ENCODE assay signal across 8 mouse cellular contexts in the genomic region with DNA sequence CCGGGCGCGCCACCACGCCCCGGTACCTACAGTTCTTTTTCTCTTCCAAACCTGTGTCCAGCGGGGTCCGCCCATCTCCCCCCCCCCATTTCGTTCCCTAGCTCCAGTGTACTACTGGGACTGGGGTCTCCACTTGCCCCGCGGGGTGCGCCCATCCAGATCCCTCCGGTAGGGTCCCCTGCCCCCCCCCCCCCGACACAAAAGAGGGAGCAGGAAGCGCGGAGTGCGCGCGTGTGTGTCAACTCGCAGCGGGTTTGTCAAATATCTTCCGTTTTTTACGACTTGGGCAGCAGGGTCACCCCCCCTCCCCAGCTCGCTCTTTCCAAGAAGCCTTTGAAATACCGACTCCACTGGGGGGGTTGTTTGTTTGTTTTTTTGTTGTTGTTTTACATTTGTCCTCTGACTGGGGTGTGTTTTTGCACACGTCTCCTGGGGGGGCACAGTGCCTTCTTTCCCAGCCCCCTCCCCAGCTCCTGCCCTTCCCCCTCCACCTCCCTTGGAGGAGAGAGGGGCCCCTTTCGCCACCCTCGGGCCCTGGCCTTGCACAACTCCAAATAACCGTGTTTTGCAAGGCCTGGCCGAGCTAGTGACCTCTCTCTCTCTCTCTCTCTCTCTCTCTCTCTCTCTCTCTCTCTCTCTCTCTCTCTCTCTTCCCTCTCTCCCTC. TPM values are rescaled to one million over a fixed set of nuclear protein-coding genes. Genes with fewer than 3 reads are reported as not detected.
DNase-seq lines count a peak whose midpoint lies in the region; ATAC-seq and TF ChIP-seq lines count a peak whose summit lies in the region.

No protein-coding gene starts in this region.

- intact Hi-C loops in left cerebral cortex, adult 2 months (cut with DNase I), result no loop called here

- H3K4me1 ChIP-seq in heart, embryonic 15.5 days (replicated peaks), result peaks cover 54% of the 10 kb centered on the region
- H3K4me1 ChIP-seq in liver, adult 2 months (ENCODE audit: control insufficient read depth, insufficient read depth, low read length), result peaks cover 10% of the 10 kb centered on the region
- H3K4me1 ChIP-seq in midbrain, embryonic 16.5 days (ENCODE audit: control insufficient read depth, insufficient read depth, low read length), result peaks cover 24% of the 10 kb centered on the region

- H3K79me2 ChIP-seq in liver, adult 2 months (ENCODE audit: control insufficient read depth, insufficient read depth, low read length), result no peaks in the 10 kb centered on the region

- peaks cover 5% of the 10 kb centered on the region for H3K27me3 ChIP-seq in heart, embryonic 15.5 days
- no peaks in the 10 kb centered on the region for H3K27me3 ChIP-seq in liver, adult 2 months (ENCODE audit: control insufficient read depth, insufficient read depth, low read length)
- peaks cover 4% of the 10 kb centered on the region; the same call in 1 of the 2 replicates for H3K27me3 ChIP-seq in midbrain, embryonic 16.5 days (ENCODE audit: control insufficient read depth, insufficient read depth, low read depth, low read length)

- DNase-seq in left cerebral cortex, adult 2 months (ENCODE audit: extremely low spot score in 1 of 2, low spot score in 2 of 2), result no peak
- no peak for DNase-seq in left cerebral cortex, adult 11 months (ENCODE audit: low spot score)
- peak; percentile 62 for DNase-seq in brain, embryonic 14.5 days (ENCODE audit: low read depth)
- DNase-seq in liver, adult 2 months (ENCODE audit: extremely low read depth, low read depth, low spot score), result peak; percentile 54
- no peak for DNase-seq in urinary bladder, postnatal 36 days (ENCODE audit: low spot score in 2 of 2)
- DNase-seq in frontal cortex, postnatal 14 days (ENCODE audit: low spot score in 2 of 2), result no peak

- H3K9ac ChIP-seq in heart, embryonic 15.5 days, result peak overlapping the region; percentile 92
- H3K9ac ChIP-seq in liver, adult 2 months (ENCODE audit: low read depth, low read length), result peak overlapping the region; percentile 87
- peak overlapping the region; percentile 90 for H3K9ac ChIP-seq in midbrain, embryonic 16.5 days (ENCODE audit: low read depth, low read length)

- H3K36me3 ChIP-seq in heart, embryonic 15.5 days, result peaks cover 12% of the 10 kb centered on the region
- no peaks in the 10 kb centered on the region for H3K36me3 ChIP-seq in liver, adult 2 months (ENCODE audit: control insufficient read depth, insufficient read depth, low read length)
- peaks cover 9% of the 10 kb centered on the region for H3K36me3 ChIP-seq in midbrain, embryonic 16.5 days (ENCODE audit: control insufficient read depth, insufficient read depth, low read length)

- no peak for TF ChIP-seq POLR2A in brain, embryonic 14.5 days (IDR thresholded peaks at IDR 0.05; ENCODE audit: borderline replicate concordance, extremely low read depth, insufficient read depth, insufficient read length, poor library complexity, severe bottlenecking)
- TF ChIP-seq POLR2A in liver, adult 2 months (IDR thresholded peaks at IDR 0.05; ENCODE audit: extremely low read depth, insufficient read depth, low read length), result no peak

- peak overlapping the region; percentile 95 for H3K27ac ChIP-seq in left cerebral cortex, adult 2 months
- peak overlapping the region; percentile 95 for H3K27ac ChIP-seq in heart, embryonic 15.5 days
- H3K27ac ChIP-seq in liver, adult 2 months (replicated peaks; ENCODE audit: insufficient read depth, low read depth, low read length), result no peak overlapping the region
- H3K27ac ChIP-seq in midbrain, embryonic 16.5 days (ENCODE audit: low read length), result peak overlapping the region; percentile 91

- peak overlapping the region; percentile 80 for H3K4me2 ChIP-seq in heart, embryonic 15.5 days
- H3K4me2 ChIP-seq in midbrain, embryonic 16.5 days (ENCODE audit: low read length), result peak overlapping the region; percentile 93

- no peak for ATAC-seq in heart, embryonic 15.5 days (replicated peaks; ENCODE audit: insufficient number of reproducible peaks, insufficient read depth, low FRiP score, low read depth)
- ATAC-seq in midbrain, embryonic 16.5 days, result no peak

- H3K9me3 ChIP-seq in heart, embryonic 15.5 days (replicated peaks), result no peaks in the 10 kb centered on the region
- no peaks in the 10 kb centered on the region for H3K9me3 ChIP-seq in midbrain, embryonic 16.5 days (replicated peaks; ENCODE audit: control insufficient read depth, low read length, poor library complexity, severe bottlenecking)

- peak overlapping the region; percentile 79 for H3K4me3 ChIP-seq in left cerebral cortex, adult 2 months
- peak overlapping the region; percentile 83 for H3K4me3 ChIP-seq in heart, embryonic 15.5 days
- H3K4me3 ChIP-seq in liver, adult 2 months (ENCODE audit: insufficient read depth, low read depth, low read length), result peak overlapping the region; percentile 88
- peak overlapping the region; percentile 100 for H3K4me3 ChIP-seq in midbrain, embryonic 16.5 days (ENCODE audit: low read depth, low read length)

- TF ChIP-seq CTCF in left cerebral cortex, adult 2 months (IDR thresholded peaks at IDR 0.05), result no peak
- no peak for TF ChIP-seq CTCF in brain, embryonic 14.5 days (IDR thresholded peaks at IDR 0.05; ENCODE audit: borderline replicate concordance, extremely low read depth, insufficient read depth, insufficient read length)
- no peak for TF ChIP-seq CTCF in liver, adult 2 months (IDR thresholded peaks at IDR 0.05; ENCODE audit: low read depth, low read length)

- under 1% methylated on average over 29 of the region's 29 CpGs for WGBS in heart, embryonic 15.5 days
- under 1% methylated on average over 28 of the region's 29 CpGs for WGBS in liver, adult 2 months
- WGBS in midbrain, embryonic 16.5 days, result under 1% methylated on average over 28 of the region's 29 CpGs

RNA-seq across cellular contexts. Expression of gene Arid3a, which starts 1.3 kb away (rescaled TPM):
- 1 to 10 TPM; 5.7 to 10.0 TPM for total RNA-seq in left cerebral cortex, adult 2 months (2021)
- polyA plus RNA-seq in brain, embryonic 14.5 days (2012; rRNA removed), result 5.2 and 7.0 TPM in 2 replicates
- polyA plus RNA-seq in heart, embryonic 15.5 days (2015; fragmentation: Nextera tagmentation; extraction: Ambion mirVana), result 2.1 and 3.7 TPM in 2 replicates
- total RNA-seq in liver, adult 2 months (2014; rRNA removed), result 0.37 and 0.74 TPM in 2 replicates
- 0.69 and 1.7 TPM in 2 replicates for polyA plus RNA-seq in liver, adult 2 months (2012; rRNA removed)
- 1.7 and 2.2 TPM in 2 replicates for polyA plus RNA-seq in midbrain, embryonic 16.5 days (2015; fragmentation: Nextera tagmentation; extraction: Ambion mirVana)

RNA-seq across cellular contexts. Expression of gene R3hdm4, which starts 7.2 kb away (rescaled TPM):
- total RNA-seq in left cerebral cortex, adult 2 months (2021), result 100 to 1,000 TPM; 318 to 346 TPM
- 195 and 197 TPM in 2 replicates for polyA plus RNA-seq in brain, embryonic 14.5 days (2012; rRNA removed)
- polyA plus RNA-seq in heart, embryonic 15.5 days (2015; fragmentation: Nextera tagmentation; extraction: Ambion mirVana), result 95.2 and 118 TPM in 2 replicates
- total RNA-seq in liver, adult 2 months (2014; rRNA removed), result 12.4 and 15.5 TPM in 2 replicates
- 78.8 and 80.0 TPM in 2 replicates for polyA plus RNA-seq in liver, adult 2 months (2012; rRNA removed)
- polyA plus RNA-seq in midbrain, embryonic 16.5 days (2015; fragmentation: Nextera tagmentation; extraction: Ambion mirVana), result 273 and 293 TPM in 2 replicates

RNA-seq across cellular contexts. Expression of gene Kiss1r, which starts 11.4 kb away (rescaled TPM):
- total RNA-seq in left cerebral cortex, adult 2 months (2021), result 1 to 10 TPM; 6.6 to 9.1 TPM
- polyA plus RNA-seq in brain, embryonic 14.5 days (2012; rRNA removed), result 4.1 and 4.4 TPM in 2 replicates
- polyA plus RNA-seq in heart, embryonic 15.5 days (2015; fragmentation: Nextera tagmentation; extraction: Ambion mirVana), result 0.34 and 0.51 TPM in 2 replicates
- total RNA-seq in liver, adult 2 months (2014; rRNA removed), result 0.18 and 0.60 TPM in 2 replicates
- polyA plus RNA-seq in liver, adult 2 months (2012; rRNA removed), result 1.5 and 1.9 TPM in 2 replicates
- 3.5 and 3.8 TPM in 2 replicates for polyA plus RNA-seq in midbrain, embryonic 16.5 days (2015; fragmentation: Nextera tagmentation; extraction: Ambion mirVana)

RNA-seq across cellular contexts. Expression of gene Gm26602, which starts 17.5 kb away (rescaled TPM):
- total RNA-seq in left cerebral cortex, adult 2 months (2021), result not detected
- polyA plus RNA-seq in brain, embryonic 14.5 days (2012; rRNA removed), result not detected in 2 replicates
- polyA plus RNA-seq in heart, embryonic 15.5 days (2015; fragmentation: Nextera tagmentation; extraction: Ambion mirVana), result 15.7 TPM in 1 of 2 replicates, not detected in the other
- total RNA-seq in liver, adult 2 months (2014; rRNA removed), result not detected in 2 replicates
- polyA plus RNA-seq in liver, adult 2 months (2012; rRNA removed), result not detected in 2 replicates
- 2.6 and 13.4 TPM in 2 replicates for polyA plus RNA-seq in midbrain, embryonic 16.5 days (2015; fragmentation: Nextera tagmentation; extraction: Ambion mirVana)

RNA-seq across cellular contexts. Expression of gene Med16, which starts 19.4 kb away (rescaled TPM):
- 10 to 100 TPM; 55.3 to 55.5 TPM for total RNA-seq in left cerebral cortex, adult 2 months (2021)
- polyA plus RNA-seq in brain, embryonic 14.5 days (2012; rRNA removed), result 84.7 and 92.6 TPM in 2 replicates
- polyA plus RNA-seq in heart, embryonic 15.5 days (2015; fragmentation: Nextera tagmentation; extraction: Ambion mirVana), result 34.8 and 45.7 TPM in 2 replicates
- 5.9 and 8.2 TPM in 2 replicates for total RNA-seq in liver, adult 2 months (2014; rRNA removed)
- polyA plus RNA-seq in liver, adult 2 months (2012; rRNA removed), result 29.9 and 30.6 TPM in 2 replicates
- polyA plus RNA-seq in midbrain, embryonic 16.5 days (2015; fragmentation: Nextera tagmentation; extraction: Ambion mirVana), result 55.4 and 56.6 TPM in 2 replicates

Comparison
In these comparisons a context has a peak if more than half of its experiments do, and no peak if none do; other contexts are left out.
1. DNase-seq: peak in brain, embryonic 14.5 days (single experiment) and liver, adult 2 months (single experiment); none in left cerebral cortex, adult 2 months (0 of 2), left cerebral cortex, adult 11 months (single experiment), urinary bladder, postnatal 36 days (0 of 2) and frontal cortex, postnatal 14 days (0 of 2).
2. Peak in every context shown above with its lines, with median percentiles within 50 percentile points of each other: H3K4me3 ChIP-seq and H3K9ac ChIP-seq.